Mouse (Mus musculus) CH12.LX (cell line): ENCODE measurements at regions not wholly inside any gene's neighbourhood (a gene's known extent, or its start where the extent isn't known, plus 50 kb on each side); places are given as distances from the start of the nearest gene placed in this dataset.

Experiments
- DNase-seq: peaks from one replicate; pipeline ENCODE4 v3.0.0-alpha.2; 2013; ENCODE audit errors: extremely low read depth
- H3K27ac ChIP-seq: 2 replicates; pipeline ENCODE4 v1.5.1; 2012; ENCODE audit warnings: low read depth, mild to moderate bottlenecking, control low read depth, moderate library complexity; ENCODE audit not compliant: insufficient read depth
- H3K27me3 ChIP-seq: replicated peaks from 2 replicates; pipeline ENCODE3; 2012; ENCODE audit warnings: inconsistent platforms
- H3K36me3 ChIP-seq, 2 experiments: replicated peaks in 1 of 2; 2 replicates each; pipeline versions ENCODE3 to v1.6.1; 2012; ENCODE audit warnings: inconsistent platforms in 1 of 2, low read length in 1 of 2, mild to moderate bottlenecking in 1 of 2, mixed read lengths in 1 of 2, moderate library complexity in 1 of 2; ENCODE audit not compliant: control insufficient read depth in 1 of 2, insufficient read depth in 1 of 2
- H3K4me1 ChIP-seq, 2 experiments: 2 replicates each; pipeline ENCODE4 v1.6.1; 2012; ENCODE audit warnings: inconsistent platforms in 1 of 2, moderate library complexity in 1 of 2; ENCODE audit not compliant: insufficient read depth in 2 of 2, control insufficient read depth in 1 of 2
- H3K4me2 ChIP-seq: 2 replicates; pipeline ENCODE4 v1.6.1; 2012; ENCODE audit warnings: low read depth, mild to moderate bottlenecking, control low read depth; ENCODE audit not compliant: poor library complexity, insufficient read depth, severe bottlenecking
- H3K4me3 ChIP-seq, 3 experiments: fragments of 150-350 bp in 1 of 3; sonication (generic) in 1 of 3; replicated peaks in 1 of 3; 2 replicates each; pipeline versions ENCODE3 to v1.5.1; 2011 to 2012; ENCODE audit warnings: low read depth in 2 of 3, low read length in 2 of 3, mild to moderate bottlenecking in 2 of 3, moderate library complexity in 2 of 3, control low read depth in 1 of 3, improper control_type of control experiment in 1 of 3, inconsistent platforms in 1 of 3, mixed read lengths in 1 of 3; ENCODE audit not compliant: poor library complexity in 1 of 3
- H3K79me2 ChIP-seq: replicated peaks from 2 replicates; pipeline ENCODE4 v1.6.1; 2012; ENCODE audit warnings: mild to moderate bottlenecking, moderate library complexity; ENCODE audit not compliant: control insufficient read depth, poor library complexity, insufficient read depth, severe bottlenecking; ENCODE audit errors: extremely low read depth
- H3K9ac ChIP-seq: 2 replicates; pipeline ENCODE4 v1.6.1; 2012; ENCODE audit warnings: low read depth, mild to moderate bottlenecking, control low read depth, moderate library complexity; ENCODE audit not compliant: insufficient read depth
- H3K9me3 ChIP-seq: replicated peaks from 2 replicates; pipeline ENCODE3; 2012; ENCODE audit warnings: low read length, inconsistent platforms, mixed read lengths
- BHLHE40 ChIP-seq: IDR thresholded peaks from 2 replicates; pipeline ENCODE4 v1.6.1; 2011; ENCODE audit warnings: mild to moderate bottlenecking, low read depth, low read length, improper control_type of control experiment
- CHD1 ChIP-seq: IDR thresholded peaks from 2 replicates; pipeline ENCODE4 v1.6.1; 2012; ENCODE audit warnings: low read depth, low read length, improper control_type of control experiment, inconsistent platforms
- CHD2 ChIP-seq: IDR thresholded peaks from 2 replicates; pipeline ENCODE4 v1.6.1; 2011; ENCODE audit warnings: low read length, improper control_type of control experiment
- E2F4 ChIP-seq: IDR thresholded peaks from 2 replicates; pipeline ENCODE4 v1.6.1; 2011; ENCODE audit warnings: low read depth, low read length, improper control_type of control experiment; ENCODE audit not compliant: insufficient replicate concordance
- ELF1 ChIP-seq: IDR thresholded peaks from 2 replicates; pipeline ENCODE4 v1.6.1; 2014; ENCODE audit warnings: low read depth, mild to moderate bottlenecking, inconsistent platforms, low read length, improper control_type of control experiment
- EP300 ChIP-seq: IDR thresholded peaks from 2 replicates; pipeline ENCODE4 v1.6.1; 2011; ENCODE audit warnings: low read length, improper control_type of control experiment
- ETS1 ChIP-seq: conservative IDR thresholded peaks from 2 replicates; pipeline ENCODE4 v1.6.1; 2012; ENCODE audit warnings: low read depth, mild to moderate bottlenecking, inconsistent platforms, low read length, improper control_type of control experiment, moderate library complexity
- IRF4 ChIP-seq: IDR thresholded peaks from 2 replicates; pipeline ENCODE4 v1.6.1; 2014; ENCODE audit warnings: low read depth, mild to moderate bottlenecking, inconsistent platforms, low read length, improper control_type of control experiment
- JUN ChIP-seq: IDR thresholded peaks from 2 replicates; pipeline ENCODE4 v1.6.1; 2011; ENCODE audit warnings: low read depth, mild to moderate bottlenecking, low read length, improper control_type of control experiment, moderate library complexity; ENCODE audit not compliant: insufficient read depth
- JUND ChIP-seq: conservative IDR thresholded peaks from 2 replicates; pipeline ENCODE4 v1.6.1; 2011; ENCODE audit warnings: low read depth, low read length, improper control_type of control experiment
- KAT2A ChIP-seq: IDR thresholded peaks from 2 replicates; pipeline ENCODE4 v1.6.1; 2012; ENCODE audit warnings: low read length, improper control_type of control experiment, inconsistent platforms; ENCODE audit not compliant: insufficient replicate concordance
- MAFK ChIP-seq: IDR thresholded peaks from 2 replicates; pipeline ENCODE4 v1.6.1; 2011; ENCODE audit warnings: low read length, improper control_type of control experiment; ENCODE audit not compliant: insufficient replicate concordance
- MAX ChIP-seq: IDR thresholded peaks from 2 replicates; pipeline ENCODE4 v1.6.1; 2011; ENCODE audit warnings: low read length, improper control_type of control experiment
- MEF2A ChIP-seq: IDR thresholded peaks from 2 replicates; pipeline ENCODE4 v1.6.1; 2014; ENCODE audit warnings: low read depth, mild to moderate bottlenecking, inconsistent platforms, low read length, improper control_type of control experiment, borderline replicate concordance
- MXI1 ChIP-seq: IDR thresholded peaks from 2 replicates; pipeline ENCODE4 v1.6.1; 2011; ENCODE audit warnings: mild to moderate bottlenecking, low read depth, low read length, improper control_type of control experiment
- MYC ChIP-seq: IDR thresholded peaks from 2 replicates; pipeline ENCODE4 v1.6.1; 2011; ENCODE audit warnings: low read depth, mild to moderate bottlenecking, improper control_type of control experiment, low read length
- NELFE ChIP-seq: IDR thresholded peaks from 2 replicates; pipeline ENCODE4 v1.6.1; 2011; ENCODE audit warnings: low read depth, low read length, improper control_type of control experiment
- NRF1 ChIP-seq: IDR thresholded peaks from 2 replicates; pipeline ENCODE4 v1.6.1; 2014; ENCODE audit warnings: low read depth, mild to moderate bottlenecking, inconsistent platforms, low read length, improper control_type of control experiment, moderate library complexity
- PAX5 ChIP-seq: IDR thresholded peaks from 2 replicates; pipeline ENCODE4 v1.6.1; 2012; ENCODE audit warnings: low read length, inconsistent platforms, mixed read lengths
- POLR2AphosphoS2 ChIP-seq: IDR thresholded peaks from 2 replicates; pipeline ENCODE4 v1.6.1; 2011; ENCODE audit warnings: low read depth, low read length, improper control_type of control experiment
- RAD21 ChIP-seq: IDR thresholded peaks from 2 replicates; pipeline ENCODE4 v1.6.1; 2011; ENCODE audit warnings: low read depth, mild to moderate bottlenecking, low read length, improper control_type of control experiment, moderate library complexity
- SIN3A ChIP-seq: IDR thresholded peaks from 2 replicates; pipeline ENCODE4 v1.6.1; 2012; ENCODE audit warnings: low read length, improper control_type of control experiment, inconsistent platforms
- SMC3 ChIP-seq: IDR thresholded peaks from 2 replicates; pipeline ENCODE4 v1.6.1; 2011; ENCODE audit warnings: low read depth, low read length, improper control_type of control experiment
- TBP ChIP-seq: conservative IDR thresholded peaks from 2 replicates; pipeline ENCODE4 v1.6.1; 2011; ENCODE audit warnings: low read depth, low read length, improper control_type of control experiment
- TCF12 ChIP-seq: IDR thresholded peaks from 2 replicates; pipeline ENCODE4 v1.6.1; 2014; ENCODE audit warnings: low read depth, mild to moderate bottlenecking, inconsistent platforms, low read length, improper control_type of control experiment
- UBTF ChIP-seq: IDR thresholded peaks from 2 replicates; pipeline ENCODE4 v1.6.1; 2012; ENCODE audit warnings: low read depth, mild to moderate bottlenecking, inconsistent platforms, low read length, improper control_type of control experiment, moderate library complexity
- USF1 ChIP-seq: IDR thresholded peaks from 2 replicates; pipeline ENCODE4 v1.6.1; 2014; ENCODE audit warnings: low read depth, mild to moderate bottlenecking, inconsistent platforms, low read length, improper control_type of control experiment
- USF2 ChIP-seq: conservative IDR thresholded peaks from 2 replicates; pipeline ENCODE4 v1.6.1; 2011; ENCODE audit warnings: low read depth, low read length, improper control_type of control experiment
- ZC3H11A ChIP-seq: IDR thresholded peaks from 2 replicates; pipeline ENCODE4 v1.6.1; 2012; ENCODE audit warnings: low read depth, mild to moderate bottlenecking, inconsistent platforms, low read length, improper control_type of control experiment
- ZKSCAN1 ChIP-seq: IDR thresholded peaks from 2 replicates; pipeline ENCODE4 v1.6.1; 2012; ENCODE audit warnings: low read depth, inconsistent platforms, low read length, improper control_type of control experiment, borderline replicate concordance
- ZMIZ1 ChIP-seq: IDR thresholded peaks from 2 replicates; pipeline ENCODE4 v1.6.1; 2012; ENCODE audit warnings: low read depth, mild to moderate bottlenecking, inconsistent platforms, low read length, improper control_type of control experiment
- ZNF384 ChIP-seq: IDR thresholded peaks from 2 replicates; pipeline ENCODE4 v1.6.1; 2012; ENCODE audit warnings: low read depth, low read length, improper control_type of control experiment, inconsistent platforms
- dilution Hi-C: fragments of 300-500 bp; cut with MboI; formaldehyde crosslinking; loops from 2 replicates; pipeline ENCODE4 v1.14.3; 2020; ENCODE audit warnings: low sequenced_read_pairs; ENCODE audit not compliant: extremely low pct_unique_long_range_greater_than_20kb, extremely low pct_ligation_motif_present
- in situ Hi-C: fragments of 300-500 bp; cut with MboI; formaldehyde crosslinking; loops from 3 replicates; pipeline ENCODE4 v1.14.3; 2019; ENCODE audit warnings: low sequenced_read_pairs, low pct_ligation_motif_present, low pct_unique_long_range_greater_than_20kb, mixed read lengths

DNA sequence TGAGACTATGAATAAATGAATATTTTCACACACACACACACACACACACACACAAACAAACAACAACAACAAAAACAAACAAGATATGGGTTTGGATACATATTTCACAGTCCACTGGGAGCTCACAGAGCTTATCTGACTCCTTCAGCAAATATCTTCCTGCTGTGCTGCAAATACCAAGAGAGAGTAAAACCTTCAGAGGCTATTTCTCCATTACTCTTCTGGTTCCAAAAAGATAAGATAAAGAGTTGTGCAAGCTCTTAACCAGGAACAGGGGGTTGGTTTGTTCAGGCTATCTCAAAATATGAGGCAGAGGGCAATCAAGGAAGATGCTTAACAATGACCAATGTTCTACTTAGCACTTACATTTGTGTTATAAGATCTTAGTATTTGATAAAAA is 416.1 kb upstream of the Nrp1 start:
- dilution Hi-C loops = no loop called here
- no peaks in the 10 kb centered on the region for H3K9me3 ChIP-seq
- TF ChIP-seq BHLHE40 (no peak), ELF1 (no peak), UBTF (no peak), JUN (no peak), NRF1 (no peak)
- TF ChIP-seq, all 38 proteins: peak for 0
- Histone ChIP-seq H3K4me1 (peaks cover 3 to 58% of the 10 kb centered on the region in 2 experiments; a peak in 3 of 4 replicates), H3K4me3 (no peak overlapping the region), H3K79me2 (no peaks in the 10 kb centered on the region), H3K4me2 (no peak overlapping the region), H3K27ac (no peak overlapping the region), H3K27me3 (no peaks in the 10 kb centered on the region), H3K9ac (no peak overlapping the region), H3K36me3 (no peaks in the 10 kb centered on the region)
- no peak for DNase-seq
- in situ Hi-C loops = no loop called here

GRCm38 (mm10) chr8:127944955-127945498 is 413.4 kb upstream of the Nrp1 start:
- DNase-seq = peak; percentile 83
- dilution Hi-C loops (no loop called here), in situ Hi-C loops (no loop called here)
- no peak overlapping the region for H3K4me2 ChIP-seq
- H3K36me3 ChIP-seq = no peaks in the 10 kb centered on the region
- no peak overlapping the region for H3K9ac ChIP-seq
- H3K9me3 ChIP-seq = no peaks in the 10 kb centered on the region
- H3K27ac ChIP-seq = no peak overlapping the region
- H3K79me2 ChIP-seq = no peaks in the 10 kb centered on the region
- H3K4me3 ChIP-seq = no peak overlapping the region
- H3K27me3 ChIP-seq = no peaks in the 10 kb centered on the region
- H3K4me1 ChIP-seq = peaks cover 3 to 45% of the 10 kb centered on the region in 2 experiments; a peak in 3 of 4 replicates
- TF ChIP-seq MEF2A (peak; percentile 71), UBTF (no peak), EP300 (peak; percentile 78), TCF12 (peak; percentile 54; the same call in 1 of the 2 replicates), NELFE (no peak; the same call in 1 of the 2 replicates), CHD1 (no peak), IRF4 (peak; percentile 42), TBP (no peak), SIN3A (no peak), MXI1 (peak; percentile 40; the same call in 1 of the 2 replicates), ZNF384 (peak; percentile 95), USF1 (no peak), SMC3 (no peak), MYC (no peak), BHLHE40 (peak; percentile 33; the same call in 1 of the 2 replicates), POLR2AphosphoS2 (no peak), ZKSCAN1 (no peak), JUN (no peak), CHD2 (0 out of 2 replicates have a peak, but pooled peaks have one; percentile 29), ETS1 (peak; percentile 64), PAX5 (no peak), MAFK (0 out of 2 replicates have a peak, but pooled peaks have one; percentile 17), MAX (0 out of 2 replicates have a peak, but pooled peaks have one; percentile 26), ZC3H11A (no peak), JUND (0 out of 2 replicates have a peak, but pooled peaks have one; percentile 30), E2F4 (no peak), ZMIZ1 (peak; percentile 48; the same call in 1 of the 2 replicates), RAD21 (no peak; the same call in none of the 2 replicates), KAT2A (no peak), USF2 (no peak)
